Mouse (Mus musculus) cerebellum, adult 2 months (tissue): ENCODE results near the gene Ptprb. TPM values are rescaled to one million over a fixed set of nuclear protein-coding genes. Genes with fewer than 3 reads are reported as not detected.

ENCODE experiments used
- DNase-seq, 2 experiments: peaks; one replicate each; pipeline ENCODE4 v3.0.0; 2021
- H3K27ac ChIP-seq: fragments of 200-500 bp; 2 replicates; pipeline ENCODE4 v1.5.1; 2012; ENCODE audit warnings: low read length, control low read depth, inconsistent platforms; ENCODE audit not compliant: insufficient read depth
- H3K27me3 ChIP-seq: fragments of 200-500 bp; 2 replicates; pipeline ENCODE4 v1.6.1; 2012; ENCODE audit warnings: inconsistent platforms, mild to moderate bottlenecking, low read length, moderate library complexity; ENCODE audit not compliant: control insufficient read depth, insufficient read depth
- H3K4me1 ChIP-seq: fragments of 200-500 bp; 2 replicates; pipeline ENCODE4 v1.6.1; 2011; ENCODE audit warnings: low read length; ENCODE audit not compliant: control insufficient read depth, insufficient read depth
- H3K4me3 ChIP-seq: fragments of 200-500 bp; replicated peaks from 2 replicates; pipeline ENCODE3; 2011; ENCODE audit warnings: mild to moderate bottlenecking, low read depth, low read length, control low read depth; ENCODE audit not compliant: insufficient read depth
- CTCF ChIP-seq: fragments of 200-500 bp; IDR thresholded peaks from 2 replicates; pipeline ENCODE4 v1.5.1; 2011; ENCODE audit warnings: low read depth, mild to moderate bottlenecking, control low read depth, low read length, moderate library complexity, borderline replicate concordance; ENCODE audit not compliant: insufficient read depth
- POLR2A ChIP-seq: fragments of 200-500 bp; IDR thresholded peaks from 2 replicates; pipeline ENCODE4 v1.6.1; 2011; ENCODE audit warnings: low read length, control low read depth, borderline replicate concordance; ENCODE audit not compliant: insufficient read depth
- WGBS: fragments of 180-500 bp; shearing (Covaris S2); methylation state at CpG from one replicate; pipeline ENCODE4 v1.1.7; 2018; 5-methylcytosine and 5-hydroxymethylcytosine counted together
- polyA plus RNA-seq: library from polyadenylated mRNA; depleted of rRNA; stranded (reverse); fragments of >200 nt; gene quantifications from 2 replicates; pipeline ENCODE4 v1.2.3, GENCODE M21; 2012

Gene Ptprb
- polyA plus RNA-seq, 1 experiment, result 8.4 TPM

DNA sequence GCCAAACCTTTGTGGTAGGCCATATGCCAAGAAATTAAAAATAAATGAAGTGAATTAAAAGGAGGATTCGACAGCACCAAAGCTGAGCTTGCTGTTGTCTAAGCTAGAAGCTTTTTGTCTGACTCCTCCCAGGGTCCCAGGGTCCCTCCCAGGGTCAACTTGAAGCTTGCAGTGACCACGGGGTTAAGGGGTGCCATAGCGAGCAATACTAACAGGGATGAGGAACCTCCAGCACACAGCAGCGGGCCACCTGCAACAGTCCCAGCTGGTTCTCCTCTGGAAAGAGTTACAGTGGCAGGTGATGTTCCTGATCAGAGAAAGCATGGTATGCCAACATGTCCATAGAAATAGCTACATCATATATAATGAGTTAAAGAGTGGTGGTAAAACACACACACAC is 109.1 kb downstream of the Ptprb start:
- DNase-seq, result no peak
- TF ChIP-seq POLR2A (no peak), CTCF (no peak)
- H3K4me1 ChIP-seq, result peaks cover 6% of the 10 kb centered on the region
- no peak overlapping the region for H3K4me3 ChIP-seq
- no peak overlapping the region for H3K27ac ChIP-seq
- H3K27me3 ChIP-seq, result no peaks in the 10 kb centered on the region
- 75% methylated on average over 4 of the region's 4 CpGs for WGBS

DNA sequence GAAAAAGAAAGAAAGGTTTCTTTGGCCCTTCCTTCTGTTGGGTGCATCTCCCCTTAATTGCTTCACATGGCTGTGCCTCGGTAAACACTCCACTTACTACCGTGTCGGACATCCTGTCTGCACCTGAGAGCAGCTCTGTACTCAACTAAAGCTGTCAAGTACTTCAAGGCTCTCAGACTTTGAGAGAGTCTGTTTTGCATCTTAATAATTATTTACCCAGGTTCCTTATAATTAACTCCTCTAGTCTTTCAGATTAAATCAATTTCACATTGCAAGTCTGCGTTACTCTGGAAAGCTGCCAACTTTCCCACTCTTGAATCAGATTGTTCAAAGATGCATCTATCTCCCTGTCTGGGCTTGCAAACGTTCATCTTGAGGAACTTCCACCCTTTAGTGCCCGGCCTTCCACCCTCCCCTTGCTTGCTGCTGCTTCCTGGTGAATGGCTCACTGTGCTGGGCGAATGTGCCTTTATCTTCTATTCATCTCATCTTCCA is 111.1 kb downstream of the Ptprb start:
- no peak for TF ChIP-seq POLR2A
- TF ChIP-seq CTCF, result no peak
- 34% methylated on average over 7 of the region's 7 CpGs for WGBS
- peak; percentile 30 to 38 for DNase-seq
- Histone ChIP-seq H3K27me3 (no peaks in the 10 kb centered on the region), H3K4me1 (peaks cover 6% of the 10 kb centered on the region), H3K27ac (no peak overlapping the region), H3K4me3 (no peak overlapping the region)

DNA sequence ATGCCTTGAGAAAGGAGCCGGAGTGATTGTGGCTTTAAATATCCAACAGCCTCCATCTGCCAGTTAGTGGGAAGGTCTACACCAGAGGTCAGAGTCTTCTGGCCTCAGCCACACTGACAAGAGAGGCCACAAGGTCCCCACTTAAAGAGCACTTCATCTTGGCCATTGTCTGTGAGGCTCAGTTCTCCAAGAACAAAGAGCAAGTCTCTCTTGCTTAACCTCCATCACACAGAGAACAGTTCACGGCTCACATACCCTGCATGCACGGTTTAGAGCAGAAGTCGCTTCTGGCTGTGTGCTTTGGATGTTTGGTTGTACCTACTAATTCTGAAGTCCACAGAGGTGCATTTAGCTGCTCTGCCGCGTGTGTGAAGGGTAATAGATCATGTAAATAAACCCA is 113.5 kb downstream of the Ptprb start:
- TF ChIP-seq POLR2A (no peak), CTCF (no peak)
- Histone ChIP-seq H3K27me3 (no peaks in the 10 kb centered on the region), H3K4me3 (no peak overlapping the region), H3K27ac (no peak overlapping the region), H3K4me1 (peaks cover 6% of the 10 kb centered on the region)
- DNase-seq, result no peak
- WGBS, result 75% methylated on average over 6 of the region's 6 CpGs

DNA sequence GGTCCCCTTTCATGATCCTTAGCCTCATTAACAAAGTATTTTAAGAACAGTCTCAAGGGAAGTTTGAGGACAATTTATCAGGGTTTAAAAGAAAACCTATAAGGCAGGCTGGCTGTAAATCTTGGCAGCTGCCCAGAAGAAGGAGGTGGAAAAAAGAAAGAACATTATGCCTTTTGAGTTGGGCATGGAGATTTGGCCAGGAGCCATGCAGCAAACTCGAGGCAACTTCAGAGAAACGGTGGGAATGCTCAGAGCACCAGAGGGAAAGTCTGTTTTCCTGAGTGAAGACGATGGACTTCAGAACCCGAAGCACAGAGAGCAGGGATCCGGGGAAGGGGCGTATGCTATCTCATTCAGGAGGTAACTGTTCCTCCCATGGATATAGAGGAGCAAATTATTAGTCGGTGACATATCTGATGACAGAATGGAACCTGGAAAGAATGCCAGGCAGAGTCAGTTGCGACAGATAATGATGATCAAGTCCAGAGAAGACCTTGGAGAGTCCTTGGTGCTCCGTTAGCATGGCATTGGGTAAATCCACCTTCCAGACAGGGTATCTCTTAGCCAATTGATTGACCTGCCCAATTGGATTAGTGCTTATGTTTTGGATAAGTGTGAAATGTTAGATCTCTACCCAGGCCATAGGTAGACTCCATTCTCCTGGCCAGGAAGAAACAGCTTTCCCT is 118.6 kb downstream of the Ptprb start:
- no peaks in the 10 kb centered on the region for H3K27me3 ChIP-seq
- TF ChIP-seq POLR2A, result no peak
- no peak for TF ChIP-seq CTCF
- no peaks in the 10 kb centered on the region for H3K4me1 ChIP-seq
- WGBS, result 58% methylated on average over 9 of the region's 9 CpGs
- DNase-seq, result no peak
- no peak overlapping the region for H3K4me3 ChIP-seq
- H3K27ac ChIP-seq, result no peak overlapping the region

DNA sequence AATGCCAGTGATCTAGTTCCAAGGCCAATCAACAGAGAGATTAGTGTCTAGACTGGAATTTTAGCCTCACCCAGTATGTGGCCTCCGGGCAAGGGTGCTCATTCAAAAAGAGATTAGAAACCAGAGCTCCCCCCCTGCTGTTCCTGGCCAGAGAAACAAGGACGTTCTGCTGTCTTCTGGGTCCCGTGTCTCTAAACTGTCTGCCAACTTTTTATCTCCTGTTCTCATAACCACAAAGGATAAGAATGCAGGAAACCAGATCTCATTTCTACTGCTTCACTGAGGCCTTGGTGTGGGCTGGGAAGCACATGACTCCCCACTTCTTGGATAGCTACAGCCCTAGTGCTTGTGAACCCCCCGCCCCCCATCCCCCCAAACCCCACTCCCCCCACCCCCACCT is 119.3 kb downstream of the Ptprb start:
- no peaks in the 10 kb centered on the region for H3K27me3 ChIP-seq
- no peak overlapping the region for H3K27ac ChIP-seq
- H3K4me1 ChIP-seq, result no peaks in the 10 kb centered on the region
- no peak overlapping the region for H3K4me3 ChIP-seq
- no peak for DNase-seq
- TF ChIP-seq CTCF (no peak), POLR2A (no peak)
- 29% methylated on average over 3 of the region's 4 CpGs for WGBS

DNA sequence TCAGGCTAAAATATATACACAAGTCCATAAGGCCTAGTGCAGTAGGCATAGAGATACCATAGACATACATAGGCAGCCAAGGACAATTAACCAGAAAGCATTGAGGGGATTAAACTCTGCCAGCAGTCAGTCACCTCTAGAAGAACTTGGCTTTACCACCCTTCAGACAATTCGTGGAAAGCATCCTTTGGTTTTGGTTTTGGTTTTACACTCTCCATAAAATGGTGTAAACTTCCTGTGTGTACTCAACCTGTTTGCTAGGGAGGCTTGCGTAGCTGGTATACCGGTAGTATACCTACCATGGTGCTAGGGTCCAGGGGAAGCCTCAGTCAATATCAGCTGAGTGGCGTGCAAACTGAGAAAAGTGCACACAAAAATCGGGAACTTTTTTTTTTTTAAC is 121.0 kb downstream of the Ptprb start:
- no peaks in the 10 kb centered on the region for H3K27me3 ChIP-seq
- no peak overlapping the region for H3K27ac ChIP-seq
- H3K4me3 ChIP-seq, result no peak overlapping the region
- no peaks in the 10 kb centered on the region for H3K4me1 ChIP-seq
- no peak for DNase-seq
- WGBS, result 85% methylated on average over 5 of the region's 5 CpGs
- TF ChIP-seq CTCF (no peak), POLR2A (no peak)

DNA sequence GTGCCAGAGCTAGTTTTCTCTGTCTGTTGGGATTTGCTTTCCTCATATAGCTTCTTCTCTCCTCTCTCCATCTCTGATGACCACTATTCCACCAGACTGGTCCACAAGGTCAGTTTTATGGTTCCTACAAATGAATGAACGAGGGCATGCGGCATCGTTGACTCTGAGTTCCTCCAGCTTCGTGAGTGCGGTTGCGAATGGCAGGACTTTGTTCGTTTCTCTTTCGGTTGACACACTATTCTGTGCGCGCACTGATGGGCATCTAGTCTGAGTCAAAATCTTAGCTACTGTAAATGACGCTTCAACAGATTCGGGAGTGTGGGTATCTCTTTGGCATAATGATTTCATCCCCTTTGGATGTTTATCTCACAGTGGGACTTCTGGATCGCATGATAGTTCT is 121.6 kb downstream of the Ptprb start:
- TF ChIP-seq POLR2A (no peak), CTCF (no peak)
- 91% methylated on average over 13 of the region's 13 CpGs for WGBS
- Histone ChIP-seq H3K27ac (no peak overlapping the region), H3K4me3 (no peak overlapping the region), H3K4me1 (no peaks in the 10 kb centered on the region), H3K27me3 (no peaks in the 10 kb centered on the region)
- DNase-seq, result no peak

DNA sequence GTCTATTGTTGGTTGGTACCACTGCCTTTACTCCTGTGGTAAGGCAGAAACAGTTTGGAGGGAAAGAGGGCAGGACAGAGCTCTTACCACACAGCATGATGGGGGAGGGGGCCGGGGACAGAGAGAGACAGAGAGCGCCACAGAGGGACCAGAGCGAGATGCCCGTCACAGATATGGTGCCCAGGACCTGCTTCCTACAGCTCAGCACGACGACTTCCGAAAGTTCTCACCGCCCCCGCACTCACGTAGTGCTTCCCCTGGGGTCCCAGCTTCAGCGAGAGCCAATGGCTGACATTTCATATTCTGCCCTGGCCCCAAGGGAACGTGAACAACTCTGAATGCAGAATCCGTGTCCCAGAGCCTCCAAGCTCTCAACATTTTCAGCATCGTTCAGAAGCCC is 122.2 kb downstream of the Ptprb start:
- no peak for TF ChIP-seq CTCF
- no peak for TF ChIP-seq POLR2A
- Histone ChIP-seq H3K4me3 (no peak overlapping the region), H3K27me3 (no peaks in the 10 kb centered on the region), H3K4me1 (no peaks in the 10 kb centered on the region), H3K27ac (no peak overlapping the region)
- 43% methylated on average over 14 of the region's 14 CpGs for WGBS
- no peak for DNase-seq

DNA sequence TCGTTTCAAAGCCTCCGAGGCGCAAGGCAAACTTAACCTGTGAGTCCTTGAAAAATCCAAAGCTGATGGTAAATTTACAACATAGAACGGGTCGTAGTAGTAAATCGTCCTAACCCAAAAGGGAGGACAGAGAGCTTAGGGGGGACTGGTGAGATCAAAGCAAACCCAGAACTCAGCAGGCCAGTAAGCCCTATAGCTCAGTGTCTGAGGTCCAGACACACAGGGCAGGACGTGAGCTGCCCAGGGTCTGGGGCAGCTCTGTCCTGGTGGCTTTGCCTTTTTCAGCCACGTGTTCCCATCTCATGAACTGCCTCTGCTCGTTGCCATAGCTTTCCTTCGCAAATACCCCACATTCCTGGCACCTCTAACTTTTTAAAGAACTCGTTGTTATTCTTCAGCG is 122.7 kb downstream of the Ptprb start:
- Histone ChIP-seq H3K27me3 (no peaks in the 10 kb centered on the region), H3K4me1 (peaks cover under 1% of the 10 kb centered on the region; the same call in 1 of the 2 replicates), H3K27ac (no peak overlapping the region), H3K4me3 (no peak overlapping the region)
- no peak for DNase-seq
- WGBS, result 76% methylated on average over 12 of the region's 12 CpGs
- no peak for TF ChIP-seq POLR2A
- TF ChIP-seq CTCF, result no peak
